In genomic region chr5:88527657-88528056, GRCm38 (mm10) we compare ENCODE assay signal across 19 mouse cellular contexts. TPM values are rescaled to one million over a fixed set of nuclear protein-coding genes. Genes with fewer than 3 reads are reported as not detected.
"Had no signal": no experiment of that assay in that cellular context is flagged by ENCODE, and none has a peak within 500 bp of the region (broad histone marks: within the 10 kb centered on the region; RNA-seq: fewer than 3 reads in every experiment).

Jchain (minus strand) TSS chr5:88527891.

- H3K27me3 ChIP-seq: limb, embryonic 12.5 days; limb, embryonic 15.5 days; midbrain, embryonic 12.5 days; midbrain, embryonic 15.5 days; neural tube, embryonic 13.5 days had no signal

- H3K9ac ChIP-seq: limb, embryonic 12.5 days; limb, embryonic 15.5 days; liver, embryonic 14.5 days; liver, postnatal 0 days; lung, embryonic 14.5 days; midbrain, embryonic 12.5 days; midbrain, embryonic 15.5 days; neural tube, embryonic 13.5 days had no signal

- H3K4me1 ChIP-seq: limb, embryonic 12.5 days; limb, embryonic 15.5 days; midbrain, embryonic 12.5 days; midbrain, embryonic 15.5 days; neural tube, embryonic 13.5 days had no signal

- H3K27ac ChIP-seq: limb, embryonic 12.5 days; limb, embryonic 15.5 days; liver, embryonic 14.5 days; macrophage; midbrain, embryonic 12.5 days; midbrain, embryonic 15.5 days; neural tube, embryonic 13.5 days had no signal

- H3K4me2 ChIP-seq: limb, embryonic 12.5 days; limb, embryonic 15.5 days; liver, embryonic 11.5 days; lung, embryonic 14.5 days; midbrain, embryonic 12.5 days; midbrain, embryonic 15.5 days; neural tube, embryonic 13.5 days had no signal

- H3K9me3 ChIP-seq: limb, embryonic 12.5 days; limb, embryonic 15.5 days; midbrain, embryonic 12.5 days; midbrain, embryonic 15.5 days; neural tube, embryonic 13.5 days had no signal

- ATAC-seq: liver, postnatal 0 days; lung, postnatal 0 days; midbrain, embryonic 15.5 days had no signal

- DNase-seq: kidney, adult 18-20 months; kidney, adult 9 months; kidney, postnatal 14 days; left cerebral cortex, postnatal 4 days; liver, postnatal 0 days; lung, embryonic 14.5 days; spleen, adult 18-20 months; thymus, adult 18-20 months; thymus, postnatal 14 days had no signal

- H3K36me3 ChIP-seq: limb, embryonic 12.5 days; limb, embryonic 15.5 days; midbrain, embryonic 12.5 days; midbrain, embryonic 15.5 days; neural tube, embryonic 13.5 days had no signal

- H3K4me3 ChIP-seq: limb, embryonic 12.5 days; limb, embryonic 15.5 days; midbrain, embryonic 12.5 days; midbrain, embryonic 15.5 days; myocyte; neural tube, embryonic 13.5 days had no signal

RNA-seq across cellular contexts. Expression of gene Jchain, which starts in this region (rescaled TPM):
- polyA plus RNA-seq: limb, embryonic 12.5 days; lung, embryonic 14.5 days had no signal
